Mouse (Mus musculus) 3134 (cell line): ENCODE results near the gene Akr1d1.

ENCODE experiments used
- DNase-seq: peaks from one replicate; pipeline ENCODE4 v3.0.0-alpha.2; 2011; ENCODE audit warnings: low spot score; ENCODE audit not compliant: insufficient read length; ENCODE audit errors: extremely low read depth

Akr1d1 gene

GRCm38 (mm10) chr6:37529940-37530339, at the start of gene Akr1d1:
Akr1d1 (plus strand) TSS chr6:37530173.
- no peak for DNase-seq

- DNase-seq: no peak
Measured at GRCm38 (mm10) chr6:37481147-37481546, 48.8 kb upstream of the Akr1d1 start.

- no peak for DNase-seq
Measured at GRCm38 (mm10) chr6:37483262-37483661, 46.7 kb upstream of the Akr1d1 start.

DNA sequence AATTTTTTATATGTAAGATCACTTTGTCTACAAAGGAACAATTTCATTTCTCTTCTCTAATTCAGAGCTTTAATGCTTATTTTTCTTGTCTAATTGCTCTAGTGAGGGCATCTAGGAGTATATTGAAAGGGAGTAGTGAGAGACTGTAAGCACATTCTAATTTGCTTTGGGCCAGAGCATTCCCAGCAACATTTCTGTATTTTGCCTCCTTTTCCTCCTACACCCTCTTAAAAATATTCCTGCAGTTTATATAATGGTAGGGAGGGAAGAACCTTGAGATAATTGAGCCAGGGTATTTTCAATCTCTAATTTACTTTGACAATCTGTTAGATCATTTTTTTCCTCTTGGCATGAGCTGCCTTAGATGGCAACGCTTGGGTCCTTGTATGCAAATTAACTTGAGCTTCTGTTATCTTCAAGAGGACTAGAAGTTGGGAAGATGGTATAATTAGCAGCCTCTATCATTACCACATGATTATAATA, 45.3 kb upstream of the Akr1d1 start:
- DNase-seq: no peak

- no peak for DNase-seq
Measured at GRCm38 (mm10) chr6:37486502-37486901, 43.5 kb upstream of the Akr1d1 start.

DNA sequence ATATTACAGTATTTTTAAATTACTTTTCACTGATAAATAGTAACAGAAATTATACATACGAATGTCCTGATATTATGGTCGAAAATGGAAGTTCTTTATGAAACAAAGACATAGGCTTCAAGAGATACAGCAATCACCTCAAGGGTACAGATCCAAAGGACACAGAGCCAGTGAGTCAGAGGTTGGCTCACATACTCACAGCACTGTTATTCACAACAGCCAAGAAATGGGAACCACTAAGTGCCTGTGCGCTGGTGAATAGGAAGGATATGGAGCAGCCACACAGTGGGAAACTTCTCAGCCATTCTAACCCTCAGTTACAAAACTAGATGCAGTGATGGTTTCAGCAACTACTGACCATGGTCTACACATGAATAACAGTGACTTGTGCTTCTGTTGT, 37.7 kb upstream of the Akr1d1 start:
- DNase-seq: no peak

DNA sequence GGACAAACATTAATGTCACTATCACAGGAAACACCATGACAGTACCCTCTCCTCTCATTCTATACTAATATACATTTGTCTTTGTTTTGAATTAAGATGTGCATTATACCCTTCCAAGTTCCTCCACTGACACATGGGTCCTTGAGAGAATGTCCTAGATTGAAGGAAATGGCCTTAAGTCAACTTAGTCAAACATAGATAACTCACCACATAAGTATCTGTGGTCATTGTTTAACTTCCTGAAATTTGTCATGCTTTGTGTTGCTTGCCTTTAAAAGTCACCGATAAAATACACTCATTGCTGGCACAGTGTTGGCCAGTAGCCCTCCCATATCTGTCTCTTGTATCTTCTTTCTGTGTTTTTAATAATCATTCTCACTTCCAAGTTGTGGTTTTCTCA, 35.0 kb upstream of the Akr1d1 start:
- no peak for DNase-seq

DNA sequence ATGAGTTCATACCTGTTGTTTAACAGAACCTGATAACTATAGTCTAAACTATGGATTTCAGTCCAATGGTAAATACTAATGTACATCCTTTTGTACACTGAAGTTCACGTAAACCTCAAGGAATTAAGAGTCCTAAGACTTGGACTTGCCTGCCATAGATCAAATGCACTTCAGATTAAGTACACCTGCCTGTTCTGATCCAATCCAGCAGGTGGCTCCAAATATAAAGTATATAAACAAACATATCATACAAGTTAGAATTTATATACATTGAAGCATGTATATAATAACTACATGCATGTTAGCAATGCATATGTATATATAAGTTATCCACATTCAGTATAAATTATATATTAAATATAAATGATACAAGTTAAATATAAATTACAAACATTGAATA, 33.1 kb upstream of the Akr1d1 start:
- no peak for DNase-seq

DNA sequence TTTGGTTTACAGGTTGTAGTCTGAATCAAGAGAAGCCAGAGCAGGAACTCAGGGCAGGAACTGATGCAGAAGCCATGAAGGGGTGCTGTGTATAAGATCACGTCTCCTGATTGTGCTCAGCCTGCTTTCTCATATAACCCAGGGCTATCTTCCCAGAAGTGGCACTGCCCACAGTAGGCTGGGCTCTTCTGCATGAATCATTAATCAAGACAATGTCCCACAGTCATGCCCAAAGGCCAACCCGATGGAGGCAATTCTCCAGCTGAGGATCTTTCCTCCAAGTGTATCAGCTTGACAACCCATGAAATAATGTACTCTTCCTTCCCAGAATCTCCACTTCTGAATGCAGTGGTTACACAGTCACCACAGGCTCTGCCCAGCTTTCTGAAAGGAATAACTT, 24.4 kb upstream of the Akr1d1 start:
- no peak for DNase-seq

- no peak for DNase-seq
Measured at GRCm38 (mm10) chr6:37506909-37507515, 23.0 kb upstream of the Akr1d1 start.

GRCm38 (mm10) chr6:37510786-37511185, 19.2 kb upstream of the Akr1d1 start:
- no peak for DNase-seq

DNA sequence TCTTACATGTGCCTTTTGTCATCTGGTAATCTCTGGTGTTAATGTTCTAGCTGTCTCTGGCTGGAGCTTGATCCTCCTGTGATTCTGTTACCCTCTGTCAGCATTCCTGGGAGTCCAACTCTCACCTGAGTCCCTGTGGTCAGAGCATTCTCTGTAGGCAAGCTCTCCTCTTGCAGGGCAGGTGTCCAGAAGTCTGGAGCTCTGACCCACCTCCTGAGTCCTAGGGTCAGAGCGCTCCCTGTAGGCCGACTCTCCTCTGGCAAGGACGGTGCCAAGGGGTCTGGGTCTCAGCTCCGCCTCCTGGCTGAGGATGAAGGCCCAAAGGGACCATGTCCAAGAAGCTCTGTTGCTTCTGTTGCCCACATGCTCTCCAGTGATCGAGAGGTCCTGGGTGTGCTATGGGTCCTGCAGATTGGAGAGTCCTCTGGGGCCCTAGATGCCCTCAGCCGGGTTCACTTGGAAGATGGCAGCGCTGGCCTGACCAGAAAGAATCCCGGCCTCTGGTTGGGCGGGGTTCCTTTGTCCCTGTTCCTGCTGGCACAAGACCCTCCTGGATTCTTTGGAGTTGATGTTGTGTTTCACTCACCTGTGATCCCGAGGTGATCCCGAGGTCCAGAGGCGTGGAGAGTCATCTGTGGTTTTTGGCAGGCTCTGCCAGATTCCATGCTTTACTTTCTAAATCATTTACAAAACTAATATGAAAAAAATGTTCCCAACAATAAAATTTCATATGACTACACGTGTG, 9.2 kb upstream of the Akr1d1 start:
- no peak for DNase-seq

GRCm38 (mm10) chr6:37532036-37532435, 2.1 kb downstream of the Akr1d1 start:
- DNase-seq: no peak

- DNase-seq: no peak
Measured at GRCm38 (mm10) chr6:37536831-37537230, 6.9 kb downstream of the Akr1d1 start.

DNA sequence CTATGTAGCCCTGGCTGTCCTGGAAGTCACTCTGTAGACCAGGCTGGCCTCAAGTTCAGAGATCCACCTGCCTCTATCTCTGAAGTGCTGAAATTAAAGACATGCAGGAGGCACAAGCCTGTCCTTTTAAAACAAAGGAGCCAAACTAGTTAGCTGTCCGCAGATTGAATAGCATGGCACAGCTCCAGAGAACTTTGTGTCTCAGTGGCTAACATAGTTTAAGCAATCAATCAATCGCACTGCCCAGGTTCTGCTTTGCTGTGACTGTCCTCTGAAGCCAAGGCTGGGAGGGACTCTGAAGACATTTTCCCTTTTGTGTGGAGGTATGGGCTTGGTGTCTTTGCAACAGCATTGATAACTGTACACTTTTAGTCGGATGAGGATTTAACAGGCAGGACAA, 7.8 kb downstream of the Akr1d1 start:
- DNase-seq: no peak

- no peak for DNase-seq
Measured at GRCm38 (mm10) chr6:37538792-37539191, 8.8 kb downstream of the Akr1d1 start.

DNA sequence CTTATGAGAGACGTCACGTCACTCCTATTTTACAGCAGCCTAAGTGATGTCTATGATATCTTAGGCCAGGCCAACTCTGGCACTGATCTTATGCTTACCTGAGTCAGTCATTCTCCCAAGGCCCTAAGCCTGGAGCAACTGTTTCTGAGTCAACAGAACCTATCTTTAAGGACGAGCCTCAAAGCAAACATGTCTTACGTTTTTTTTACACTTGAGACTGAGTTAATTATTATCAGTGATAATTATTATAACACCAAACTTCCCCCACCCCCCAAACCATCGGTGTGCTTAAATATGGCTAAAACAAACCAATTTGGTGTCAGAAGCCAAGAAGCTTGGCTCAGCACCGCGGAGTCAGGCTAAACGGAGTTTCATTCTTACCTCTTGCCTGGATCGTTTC, 9.4 kb downstream of the Akr1d1 start:
- DNase-seq: no peak

- DNase-seq: no peak
Measured at GRCm38 (mm10) chr6:37540113-37540512, 10.1 kb downstream of the Akr1d1 start.

DNA sequence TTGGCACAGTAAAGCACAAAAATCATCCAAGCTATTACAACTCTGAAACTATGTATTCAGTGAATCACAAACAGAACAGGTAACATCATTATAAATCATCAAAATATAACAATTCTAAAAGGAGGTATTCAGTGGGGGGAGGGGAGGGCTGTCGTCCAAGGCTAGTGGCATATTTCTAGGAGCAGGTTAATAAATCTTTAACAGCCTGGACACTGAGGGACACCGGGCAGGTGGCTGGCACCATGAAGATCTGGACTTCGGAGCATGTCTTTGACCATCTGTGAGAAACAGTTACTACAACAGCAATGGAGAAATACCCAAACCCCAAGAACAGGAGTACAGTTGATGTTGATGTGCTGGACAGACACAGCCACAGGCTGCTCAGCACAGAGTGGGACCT, 11.2 kb downstream of the Akr1d1 start:
- DNase-seq: no peak

DNA sequence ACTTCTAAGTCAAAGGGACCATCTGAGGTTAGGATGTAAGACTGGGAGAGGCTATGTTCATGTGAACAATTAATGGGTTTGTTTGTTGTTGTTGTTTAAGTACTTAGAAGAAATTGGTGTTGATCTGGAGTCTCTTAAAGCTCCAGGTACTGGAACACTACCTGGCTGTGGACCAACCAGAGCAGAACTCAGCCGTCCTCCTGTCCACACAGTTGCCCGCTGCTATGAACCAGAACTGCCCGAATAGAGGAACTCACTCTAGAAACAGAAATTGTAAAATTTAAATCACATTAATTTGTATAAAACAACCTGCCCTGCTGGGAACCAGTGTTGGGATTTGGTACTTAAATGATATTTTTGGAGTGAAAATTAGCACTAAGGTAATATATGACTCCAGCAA, 12.2 kb downstream of the Akr1d1 start:
- no peak for DNase-seq

DNA sequence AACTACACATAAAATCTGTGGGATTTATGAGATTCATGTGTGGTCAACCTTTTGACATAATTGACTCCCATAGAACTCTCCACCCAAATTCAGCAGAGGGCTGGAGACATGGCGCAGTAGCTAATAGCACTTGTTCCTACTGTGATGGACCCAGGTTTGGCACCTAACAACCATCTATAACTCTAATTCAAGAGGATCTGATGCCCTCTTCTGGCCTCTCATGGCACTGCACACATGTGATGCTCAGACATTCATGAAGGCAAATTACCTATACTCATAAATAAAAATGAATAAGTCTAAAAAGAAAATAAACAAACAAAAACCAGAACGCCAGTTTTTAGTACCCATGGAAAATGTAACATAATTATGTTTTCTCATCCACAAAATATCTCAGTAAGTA, 22.8 kb downstream of the Akr1d1 start:
- peak; percentile 10 for DNase-seq

- no peak for DNase-seq
Measured at GRCm38 (mm10) chr6:37553926-37554325, 24.0 kb downstream of the Akr1d1 start.
